Mouse (Mus musculus) bone marrow, adult 2 months (tissue): ENCODE data around the gene Polh. TPM values are rescaled to one million over a fixed set of nuclear protein-coding genes. Genes with fewer than 3 reads are reported as not detected.

ENCODE experiments used
- H3K27ac ChIP-seq: fragments of 200-500 bp; 2 replicates; pipeline ENCODE4 v1.5.1; 2012; ENCODE audit warnings: low read depth, mild to moderate bottlenecking, control low read depth, inconsistent platforms, low read length; ENCODE audit not compliant: control insufficient read depth, poor library complexity, insufficient read depth
- H3K4me1 ChIP-seq: fragments of 200-500 bp; 2 replicates; pipeline ENCODE4 v1.6.1; 2011; ENCODE audit warnings: low read length; ENCODE audit not compliant: control insufficient read depth, insufficient read depth
- H3K4me3 ChIP-seq: fragments of 200-500 bp; replicated peaks from 2 replicates; pipeline ENCODE3; 2011; ENCODE audit warnings: mild to moderate bottlenecking, low read depth, low read length, control low read depth; ENCODE audit not compliant: control insufficient read depth
- CTCF ChIP-seq: fragments of 200-500 bp; IDR thresholded peaks from 2 replicates; pipeline ENCODE4 v1.5.1; 2011; ENCODE audit warnings: low read length, control low read depth; ENCODE audit not compliant: control insufficient read depth, insufficient read depth
- POLR2A ChIP-seq: fragments of 200-500 bp; IDR thresholded peaks from 2 replicates; pipeline ENCODE4 v1.6.1; 2011; ENCODE audit warnings: low read depth, mild to moderate bottlenecking, control low read depth, low read length, borderline replicate concordance; ENCODE audit not compliant: control insufficient read depth
- WGBS: fragments of 180-500 bp; shearing (Covaris S2); methylation state at CpG from one replicate; pipeline ENCODE4 v1.1.7; 2018; 5-methylcytosine and 5-hydroxymethylcytosine counted together
- polyA plus RNA-seq: library from polyadenylated mRNA; stranded (reverse); fragments of >200 nt; gene quantifications from 2 replicates; pipeline ENCODE4 v1.2.4, GENCODE M21; 2011; ENCODE audit warnings: low replicate concordance; ENCODE audit not compliant: missing spikeins, insufficient read depth, insufficient read length

Polh gene
- polyA plus RNA-seq, 1 experiment = 17.3 TPM

GRCm38 (mm10) chr17:46160090-46160662, 42.3 kb downstream of the Polh start:
- H3K4me3 ChIP-seq = peak overlapping the region; percentile 81
- peak overlapping the region; percentile 93 for H3K27ac ChIP-seq
- WGBS = under 1% methylated on average over 16 of the region's 16 CpGs
- peaks cover 3% of the 10 kb centered on the region for H3K4me1 ChIP-seq
- TF ChIP-seq CTCF (peak; percentile 8; the same call in 1 of the 2 replicates), POLR2A (peak; percentile 51; the same call in 1 of the 2 replicates)

GRCm38 (mm10) chr17:46159236-46159635, 43.2 kb downstream of the Polh start:
- no peak for TF ChIP-seq CTCF
- TF ChIP-seq POLR2A = no peak
- Histone ChIP-seq H3K4me1 (peaks cover 3% of the 10 kb centered on the region), H3K4me3 (peak overlapping the region; percentile 53), H3K27ac (peak overlapping the region; percentile 90)
- 34% methylated on average over 2 of the region's 2 CpGs for WGBS

- Histone ChIP-seq H3K4me3 (no peak overlapping the region), H3K27ac (peak overlapping the region; percentile 66), H3K4me1 (peaks cover 2% of the 10 kb centered on the region)
- no peak for TF ChIP-seq CTCF
- no peak for TF ChIP-seq POLR2A
- WGBS = 91% methylated on average over 8 of the region's 8 CpGs
Observed at GRCm38 (mm10) chr17:46157131-46157530, 45.3 kb downstream of the Polh start.

- Histone ChIP-seq H3K4me3 (peak overlapping the region; percentile 19), H3K4me1 (peaks cover 2% of the 10 kb centered on the region), H3K27ac (peak overlapping the region; percentile 66)
- 51% methylated on average over 5 of the region's 5 CpGs for WGBS
- TF ChIP-seq POLR2A (no peak), CTCF (no peak)
Observed at GRCm38 (mm10) chr17:46156680-46157079, 45.8 kb downstream of the Polh start.

GRCm38 (mm10) chr17:46154336-46154735, 48.1 kb downstream of the Polh start:
- 43% methylated on average over 3 of the region's 3 CpGs for WGBS
- Histone ChIP-seq H3K4me3 (no peak overlapping the region), H3K27ac (no peak overlapping the region), H3K4me1 (peaks cover 2% of the 10 kb centered on the region)
- no peak for TF ChIP-seq CTCF
- no peak for TF ChIP-seq POLR2A

- H3K27ac ChIP-seq = peak within 1 kb of the TSS; percentile 86
- 2% methylated on average over 33 of the region's 33 CpGs for WGBS
- peaks cover 2% of the 10 kb centered on the region for H3K4me1 ChIP-seq
- TF ChIP-seq CTCF (peak; percentile 3; the same call in 1 of the 2 replicates), POLR2A (peak; percentile 99)
- H3K4me3 ChIP-seq = peak within 1 kb of the TSS; percentile 100
Observed at GRCm38 (mm10) chr17:46152847-46153782, 49.3 kb downstream of the Polh start, which contains the start of gene Mad2l1bp. Gene Mad2l1bp, minus strand, starts transcription at chr17:46153553.

GRCm38 (mm10) chr17:46143578-46144423, 58.6 kb downstream of the Polh start, which contains the start of gene Rsph9:
Gene Rsph9, minus strand, starts transcription at chr17:46144216.
- TF ChIP-seq POLR2A (0 out of 2 replicates have a peak, but pooled peaks have one; percentile 16), CTCF (no peak)
- 5% methylated on average over 37 of the region's 37 CpGs for WGBS
- Histone ChIP-seq H3K4me3 (peak within 1 kb of the TSS; percentile 72), H3K27ac (no peak within 1 kb of the TSS), H3K4me1 (peaks cover 6% of the 10 kb centered on the region; the same call in 1 of the 2 replicates)
